Mouse (Mus musculus): Measurements from ENCODE around the gene Fgfrl1.

DNA sequence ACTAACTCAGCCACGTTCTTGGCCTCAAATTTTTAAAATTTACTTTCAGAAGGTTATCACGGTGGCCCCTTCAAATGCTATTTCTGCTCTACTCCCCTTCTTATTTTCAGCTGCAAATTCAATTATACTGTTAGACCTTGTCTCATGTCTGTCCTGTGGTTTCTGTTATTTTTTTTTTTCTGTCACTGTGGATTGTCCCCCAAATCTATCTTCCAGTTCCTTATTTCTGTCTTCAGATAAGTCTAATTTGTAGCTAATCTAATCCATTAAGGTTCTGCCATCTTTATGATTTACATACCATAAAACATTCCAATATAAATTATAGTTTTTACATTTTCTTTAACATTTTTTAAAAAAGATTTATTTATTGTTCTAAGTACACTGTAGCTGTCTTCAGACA, 24.8 kb upstream of the Fgfrl1 start:
- no peak for TF ChIP-seq EP300 (IDR thresholded peaks at IDR 0.05; ENCODE audit: low read depth)
- no peak for TF ChIP-seq CTCF (IDR thresholded peaks at IDR 0.05; ENCODE audit: low read depth)

Measured in liver, postnatal 0 days (tissue).